Mouse (Mus musculus) C2C12 (cell line): ENCODE measurements around the gene Cnppd1. TPM values are rescaled to one million over a fixed set of nuclear protein-coding genes. Genes with fewer than 3 reads are reported as not detected.

Experiments used
- H3K27me3 ChIP-seq: one replicate; pipeline ENCODE4 v1.6.1; 2011; ENCODE audit not compliant: control insufficient read depth, insufficient read depth, insufficient read length
- H3K36me3 ChIP-seq: one replicate; pipeline ENCODE4 v1.6.1; 2011; ENCODE audit not compliant: control insufficient read depth, insufficient read depth
- H3K4me3 ChIP-seq: one replicate; pipeline ENCODE4 v1.5.1; 2011; ENCODE audit warnings: mild to moderate bottlenecking, control low read depth; ENCODE audit not compliant: poor library complexity, insufficient read depth, severe bottlenecking
- H3K79me2 ChIP-seq: one replicate; pipeline ENCODE4 v1.6.1; 2011; ENCODE audit not compliant: control insufficient read depth, insufficient read depth
- H3K79me3 ChIP-seq: one replicate; pipeline ENCODE4 v1.6.1; 2011; ENCODE audit warnings: low read depth, control low read depth
- H3ac ChIP-seq: one replicate; pipeline ENCODE3; 2011; ENCODE audit warnings: low read depth; ENCODE audit not compliant: control insufficient read depth, insufficient read length
- CEBPB ChIP-seq: IDR thresholded peaks from one replicate; pipeline ENCODE4 v1.6.1; 2011; ENCODE audit warnings: low read depth, mild to moderate bottlenecking, control low read depth, moderate library complexity
- CTCF ChIP-seq: IDR thresholded peaks from one replicate; pipeline ENCODE4 v1.5.1; 2011; ENCODE audit not compliant: control insufficient read depth, insufficient read depth, insufficient read length
- FOSL1 ChIP-seq: IDR thresholded peaks from one replicate; pipeline ENCODE4 v1.8.0; 2011; ENCODE audit warnings: mild to moderate bottlenecking, low read length; ENCODE audit not compliant: poor library complexity, insufficient read depth, severe bottlenecking
- MAX ChIP-seq: IDR thresholded peaks from one replicate; pipeline ENCODE4 v1.6.1; 2011; ENCODE audit warnings: mild to moderate bottlenecking, control low read depth
- MYOD1 ChIP-seq: IDR thresholded peaks from one replicate; pipeline ENCODE4 v1.6.1; 2011; ENCODE audit warnings: low read depth; ENCODE audit not compliant: control insufficient read depth, insufficient read length
- MYOG ChIP-seq: IDR thresholded peaks from one replicate; pipeline ENCODE4 v1.6.1; 2011; ENCODE audit not compliant: control insufficient read depth, insufficient read length; ENCODE audit errors: extremely low read depth
- USF1 ChIP-seq: IDR thresholded peaks from one replicate; pipeline ENCODE4 v1.6.1; 2011; ENCODE audit warnings: low read depth, mild to moderate bottlenecking, control low read depth, moderate library complexity
- polyA plus RNA-seq: library from polyadenylated mRNA; unstranded; fragments of >200 nt; fragmentation: generic; extraction: Trizol; gene quantifications from one replicate; pipeline ENCODE4 v1.2.1, GENCODE M21; 2012; ENCODE audit warnings: missing spikeins

Cnppd1 gene
- polyA plus RNA-seq, 1 experiment = 25.8 TPM

DNA sequence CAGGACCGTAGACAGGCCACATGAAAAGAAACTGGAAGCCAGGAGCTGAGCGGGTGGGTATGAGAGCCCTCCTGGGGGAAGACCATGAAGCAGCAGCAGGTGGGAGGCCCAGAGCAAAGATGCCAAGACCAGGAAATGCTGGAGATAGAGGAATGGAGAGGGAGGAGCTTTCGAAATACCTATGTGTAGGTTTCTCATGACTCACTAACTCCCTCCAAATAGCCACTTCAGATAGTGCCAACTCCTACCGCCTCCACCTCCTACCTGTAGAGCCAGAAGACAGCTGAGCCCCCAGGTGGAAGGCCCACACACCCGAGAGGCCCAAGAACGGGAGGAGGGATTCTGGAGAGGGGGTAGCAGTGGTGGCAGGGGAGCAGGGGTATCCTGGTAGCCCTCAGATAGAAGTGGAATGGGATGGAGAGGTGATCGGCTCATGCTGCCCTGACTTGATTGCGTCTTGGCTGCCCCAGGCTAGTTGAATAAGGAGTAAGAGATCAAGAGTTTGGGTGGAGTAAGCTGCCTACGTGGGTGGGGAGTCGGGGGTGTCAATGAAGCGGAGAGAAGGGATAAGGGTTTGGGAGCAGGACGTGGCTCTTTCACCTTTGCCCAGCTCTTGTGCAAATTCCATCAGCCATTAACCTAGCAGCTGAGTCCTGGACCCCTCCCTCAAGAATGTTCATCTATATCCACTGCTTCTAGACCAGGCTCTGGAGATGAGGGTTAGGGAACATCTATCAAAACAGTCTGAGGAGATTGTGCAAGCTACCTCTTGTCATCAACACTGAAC is 8.9 kb downstream of the Cnppd1 start, which contains the start of gene Slc23a3:
TSS of gene Slc23a3 (minus strand) at position 470 of the 787 bp plus-strand sequence.
- no peak for TF ChIP-seq CTCF
- no peak for TF ChIP-seq MAX
- no peak for TF ChIP-seq FOSL1
- no peak for TF ChIP-seq MYOG
- TF ChIP-seq MYOD1 = no peak
- TF ChIP-seq USF1 = no peak
- no peak for TF ChIP-seq CEBPB
- Histone ChIP-seq H3K4me3 (no peak within 1 kb of the TSS), H3K36me3 (peaks cover 15% of the 10 kb centered on the region), H3K79me2 (no peaks in the 10 kb centered on the region), H3K27me3 (peaks cover 4% of the 10 kb centered on the region), H3ac (no peak within 1 kb of the TSS), H3K79me3 (no peaks in the 10 kb centered on the region)

DNA sequence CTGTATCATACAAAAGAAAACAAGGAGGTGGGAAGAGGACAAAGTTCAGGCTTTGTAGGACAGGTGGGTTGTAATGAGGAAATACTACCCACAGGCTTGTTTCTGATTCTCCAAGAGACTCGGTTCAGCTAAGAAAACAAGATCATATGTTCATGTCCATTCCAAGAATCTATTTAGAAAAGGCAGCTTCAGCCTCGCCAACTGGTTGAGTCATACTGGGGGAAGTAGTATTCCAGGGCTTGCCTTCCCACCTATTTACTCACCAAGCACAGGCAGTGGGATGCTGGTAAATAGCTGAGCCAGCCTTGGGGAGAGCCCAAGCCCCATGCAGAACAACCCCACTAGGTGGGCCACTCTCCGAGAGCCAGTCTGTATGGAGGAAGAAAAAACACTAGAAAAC is 13.9 kb downstream of the Cnppd1 start:
- no peak for TF ChIP-seq MYOG
- TF ChIP-seq FOSL1 = no peak
- no peak for TF ChIP-seq MYOD1
- TF ChIP-seq USF1 = no peak
- no peak overlapping the region for H3ac ChIP-seq
- H3K4me3 ChIP-seq = no peak overlapping the region
- H3K79me3 ChIP-seq = no peaks in the 10 kb centered on the region
- H3K79me2 ChIP-seq = no peaks in the 10 kb centered on the region
- H3K36me3 ChIP-seq = no peaks in the 10 kb centered on the region
- peaks cover 4% of the 10 kb centered on the region for H3K27me3 ChIP-seq

DNA sequence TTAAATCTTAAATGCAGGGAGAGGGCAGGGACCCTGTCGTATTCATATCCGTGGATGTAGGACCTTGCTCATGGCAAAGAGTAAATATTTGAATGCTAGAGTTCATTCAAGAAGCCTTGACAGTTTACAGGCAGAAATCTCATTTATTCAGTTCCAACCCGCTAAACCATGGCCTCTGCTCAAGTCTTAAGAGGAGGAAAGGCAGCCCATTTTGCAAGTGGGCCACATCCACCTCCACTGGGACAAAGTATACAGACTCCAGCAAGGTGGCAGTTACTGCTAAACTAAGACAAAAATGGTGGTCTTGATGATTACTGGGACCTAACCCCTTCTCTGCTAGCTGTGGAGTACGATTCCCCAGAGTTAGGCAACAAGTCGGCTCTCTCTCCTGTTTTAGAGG is 17.1 kb downstream of the Cnppd1 start:
- Histone ChIP-seq H3ac (no peak overlapping the region), H3K79me2 (no peaks in the 10 kb centered on the region), H3K4me3 (peak overlapping the region; percentile 48), H3K36me3 (no peaks in the 10 kb centered on the region), H3K79me3 (no peaks in the 10 kb centered on the region), H3K27me3 (no peaks in the 10 kb centered on the region)
- TF ChIP-seq MAX (no peak), CEBPB (no peak)

DNA sequence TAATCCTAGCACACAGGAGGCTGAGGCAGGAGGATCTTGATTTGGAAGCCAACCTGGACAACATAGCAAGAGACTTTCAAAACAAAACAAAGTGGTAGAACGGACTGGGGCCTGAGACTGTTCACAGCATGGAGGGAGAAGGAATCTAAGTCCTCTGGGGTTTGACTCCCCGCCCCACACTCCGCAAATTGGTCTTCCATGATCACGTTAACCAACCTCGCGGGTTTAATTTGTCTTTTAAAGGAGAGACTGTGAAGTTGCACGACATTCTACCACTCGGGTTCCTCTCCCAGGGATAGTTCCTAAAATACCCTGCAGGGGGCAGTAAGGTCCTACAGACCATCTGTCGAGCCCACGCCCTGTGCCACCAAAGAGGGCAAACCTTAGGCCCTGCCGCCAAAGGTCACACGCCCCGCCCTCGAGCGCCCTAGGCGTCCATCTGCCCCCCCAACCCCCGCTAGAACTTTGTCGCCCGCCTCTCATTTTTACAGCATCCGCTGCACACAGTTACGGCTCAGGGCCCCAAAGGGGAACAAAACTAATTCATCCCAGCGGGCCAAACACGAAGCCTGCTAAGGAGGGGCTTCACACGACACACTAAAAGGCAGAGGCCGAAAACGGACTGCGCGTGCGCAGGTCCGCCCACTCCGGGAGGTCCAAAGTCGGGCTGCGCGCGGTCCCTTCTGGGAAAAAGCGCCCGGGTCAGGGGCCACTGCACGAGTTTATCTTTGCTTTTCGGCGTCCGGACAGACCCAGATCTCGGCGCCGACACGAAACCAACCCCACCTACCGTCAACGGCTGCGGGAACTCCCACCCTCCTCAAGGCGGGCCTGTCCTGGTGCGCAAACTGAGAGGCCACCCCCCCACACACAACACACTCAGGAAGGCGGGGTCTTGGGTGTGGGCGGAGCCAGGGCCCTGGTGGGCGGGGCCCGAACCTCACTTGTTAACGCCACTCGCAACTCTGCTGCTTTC is 17.9 kb downstream of the Cnppd1 start, which contains the start of gene Nhej1:
TSS of gene Nhej1 (minus strand) at position 855 of the 976 bp plus-strand sequence.
- Histone ChIP-seq H3ac (peak within 1 kb of the TSS; percentile 88), H3K79me2 (no peaks in the 10 kb centered on the region), H3K27me3 (no peaks in the 10 kb centered on the region), H3K4me3 (peak within 1 kb of the TSS; percentile 48), H3K79me3 (no peaks in the 10 kb centered on the region), H3K36me3 (no peaks in the 10 kb centered on the region)
- TF ChIP-seq MAX (peak; percentile 9), CEBPB (no peak), CTCF (peak; percentile 29)

DNA sequence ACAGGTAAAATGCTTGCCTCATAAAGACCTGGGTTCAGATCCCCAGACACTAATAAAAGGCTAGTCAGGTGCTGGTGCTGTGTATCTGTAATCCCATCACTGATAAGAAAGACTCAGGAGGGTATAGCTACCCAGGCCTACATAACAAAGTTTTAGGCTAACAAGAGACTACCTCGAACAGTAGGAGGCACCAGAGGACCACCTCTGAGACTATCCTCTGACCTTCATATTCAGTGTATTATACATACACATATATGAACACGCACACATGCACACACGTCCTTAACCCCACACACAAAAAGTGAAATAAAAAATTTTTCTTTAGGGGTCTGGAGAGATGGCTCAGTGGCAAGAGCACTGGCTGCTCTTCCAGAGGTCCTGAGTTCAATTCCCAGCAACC is 20.3 kb downstream of the Cnppd1 start:
- Histone ChIP-seq H3K36me3 (no peaks in the 10 kb centered on the region), H3K79me2 (no peaks in the 10 kb centered on the region), H3ac (no peak overlapping the region), H3K4me3 (no peak overlapping the region), H3K79me3 (no peaks in the 10 kb centered on the region), H3K27me3 (no peaks in the 10 kb centered on the region)
- no peak for TF ChIP-seq CEBPB
- TF ChIP-seq MYOG = no peak
- no peak for TF ChIP-seq MYOD1
- no peak for TF ChIP-seq USF1

Other genes with a start within 250 kb of the Cnppd1 start
- gene Cryba2, start 249.6 kb downstream of the Cnppd1 start, polyA plus RNA-seq = not detected
- gene Cfap65, start 207.1 kb downstream of the Cnppd1 start, polyA plus RNA-seq = not detected
- gene Ihh, start 191.0 kb downstream of the Cnppd1 start, polyA plus RNA-seq = 0.07 TPM
- gene Nhej1, start 17.5 kb downstream of the Cnppd1 start, polyA plus RNA-seq = 5.2 TPM
- 0.08 TPM for gene Slc23a3, start 8.8 kb downstream of the Cnppd1 start, polyA plus RNA-seq
- 37.5 TPM for gene Retreg2, start 67 bp upstream of the Cnppd1 start, polyA plus RNA-seq
- gene Zfand2b, start 25.9 kb upstream of the Cnppd1 start, polyA plus RNA-seq = 23.6 TPM
- gene Abcb6, start 37.7 kb upstream of the Cnppd1 start, polyA plus RNA-seq = 34.9 TPM
- gene Ankzf1, start 49.4 kb upstream of the Cnppd1 start, polyA plus RNA-seq = 4.0 TPM
- 16.8 TPM for gene Atg9a, start 49.5 kb upstream of the Cnppd1 start, polyA plus RNA-seq
- gene Glb1l, start 68.1 kb upstream of the Cnppd1 start, polyA plus RNA-seq = 1.3 TPM
- gene Stk16, start 68.1 kb upstream of the Cnppd1 start, polyA plus RNA-seq = 110 TPM
- 167 TPM for gene Tuba4a, start 77.2 kb upstream of the Cnppd1 start, polyA plus RNA-seq
- not detected for gene A630095N17Rik, start 89.4 kb upstream of the Cnppd1 start, polyA plus RNA-seq
- gene Dnajb2, start 93.7 kb upstream of the Cnppd1 start, polyA plus RNA-seq = 27.7 TPM
- gene Ptprn, start 121.8 kb upstream of the Cnppd1 start, polyA plus RNA-seq = 15.3 TPM
- gene Resp18, start 135.7 kb upstream of the Cnppd1 start, polyA plus RNA-seq = not detected
- 134 TPM for gene Dnpep, start 175.3 kb upstream of the Cnppd1 start, polyA plus RNA-seq
- 657 TPM for gene Des, start 217.6 kb upstream of the Cnppd1 start, polyA plus RNA-seq
- 29.4 TPM for gene Speg, start 232.6 kb upstream of the Cnppd1 start, polyA plus RNA-seq